Mouse (Mus musculus) brain, adult 2 months (tissue): ENCODE results near the gene AF366264.
A peak's percentile ranks its signal among the peaks of the same experiment; 100 is the strongest.
"Not testable (repeated sequence)": the region's sequence is repeated elsewhere in the genome, so short reads cannot be mapped to it uniquely, and the experiment has no call there.

ENCODE experiments used
- DNase-seq: peaks from one replicate; pipeline ENCODE4 v3.0.0; 2011; ENCODE audit warnings: low read depth, low spot score

AF366264 gene

GRCm38 (mm10) chr8:13838289-13838688 is at the start of gene AF366264:
TSS of gene AF366264 (minus strand) at chr8:13838389.
- DNase-seq = not testable (repeated sequence)

- peak; percentile 34 for DNase-seq
Observed at GRCm38 (mm10) chr8:13843286-13843685, 5.1 kb upstream of the AF366264 start.

GRCm38 (mm10) chr8:13828598-13829172 is 9.5 kb downstream of the AF366264 start:
- no peak for DNase-seq

GRCm38 (mm10) chr8:13799566-13799965 is 38.6 kb downstream of the AF366264 start:
- no peak for DNase-seq

- DNase-seq = no peak
Observed at GRCm38 (mm10) chr8:13797676-13798075, 40.5 kb downstream of the AF366264 start.

GRCm38 (mm10) chr8:13793746-13794101 is 44.5 kb downstream of the AF366264 start:
- no peak for DNase-seq

GRCm38 (mm10) chr8:13793097-13793745 is 45.0 kb downstream of the AF366264 start:
- no peak for DNase-seq

- DNase-seq = no peak
Observed at GRCm38 (mm10) chr8:13789606-13790005, 48.6 kb downstream of the AF366264 start.

- DNase-seq = peak; percentile 97
Observed at GRCm38 (mm10) chr8:13785764-13786299, 52.4 kb downstream of the AF366264 start.

- peak; percentile 96 for DNase-seq
Observed at GRCm38 (mm10) chr8:13785250-13785763, 52.9 kb downstream of the AF366264 start, which contains the start of gene Upf3a. TSS of gene Upf3a (plus strand) at chr8:13785615.
